ENCODE assay signal across 8 mouse cellular contexts in genomic region chr8:87037620-87038380, GRCm38 (mm10).
A peak's percentile ranks its signal among the peaks of the same experiment; 100 is the strongest.
DNase-seq lines count a peak whose midpoint lies in the region; ATAC-seq and TF ChIP-seq lines count a peak whose summit lies in the region.

No protein-coding gene starts in this region.

- DNase-seq in kidney, postnatal 0 days (ENCODE audit: low spot score): peak; percentile 10
- DNase-seq in kidney, adult 8-10 months: no peak
- peak; percentile 52 for DNase-seq in forebrain, embryonic 14.5 days (ENCODE audit: low spot score)
- DNase-seq in limb, embryonic 10.5 days (ENCODE audit: low spot score): peak; percentile 59
- no peak for DNase-seq in natural killer cell, adult 2 months (ENCODE audit: low spot score in 2 of 2)

- peak overlapping the region; percentile 71 for H3K4me2 ChIP-seq in kidney, postnatal 0 days (ENCODE audit: low read length)
- H3K4me2 ChIP-seq in forebrain, embryonic 14.5 days (ENCODE audit: low read length): peak overlapping the region; percentile 84
- peak overlapping the region; percentile 70 for H3K4me2 ChIP-seq in neural tube, embryonic 15.5 days

- 0 out of 2 replicates have a peak, but pooled peaks cover 8% of the 10 kb centered on the region for H3K27me3 ChIP-seq in kidney, postnatal 0 days (ENCODE audit: insufficient read depth, low read length)
- peaks cover 4% of the 10 kb centered on the region; the same call in 1 of the 2 replicates for H3K27me3 ChIP-seq in forebrain, embryonic 14.5 days (replicated peaks; ENCODE audit: control insufficient read depth, insufficient read depth, low read length)
- peaks cover 34% of the 10 kb centered on the region for H3K27me3 ChIP-seq in limb, embryonic 10.5 days (ENCODE audit: low read depth, poor library complexity, severe bottlenecking)
- peaks cover 6% of the 10 kb centered on the region; the same call in 1 of the 2 replicates for H3K27me3 ChIP-seq in neural tube, embryonic 15.5 days (replicated peaks)

- H3K4me1 ChIP-seq in kidney, postnatal 0 days (replicated peaks; ENCODE audit: insufficient read depth, low read length): peaks cover 8% of the 10 kb centered on the region; the same call in 1 of the 2 replicates
- peaks cover 7% of the 10 kb centered on the region; the same call in 1 of the 2 replicates for H3K4me1 ChIP-seq in forebrain, embryonic 14.5 days (ENCODE audit: control insufficient read depth, insufficient read depth, low read length)
- H3K4me1 ChIP-seq in limb, embryonic 10.5 days: peaks cover 14% of the 10 kb centered on the region
- peaks cover 17% of the 10 kb centered on the region for H3K4me1 ChIP-seq in neural tube, embryonic 15.5 days

- H3K9ac ChIP-seq in kidney, postnatal 0 days (ENCODE audit: low read depth, low read length): peak overlapping the region; percentile 52; the same call in 1 of the 2 replicates
- peak overlapping the region; percentile 58 for H3K9ac ChIP-seq in forebrain, embryonic 14.5 days (ENCODE audit: low read length)
- peak overlapping the region; percentile 52 for H3K9ac ChIP-seq in neural tube, embryonic 15.5 days (replicated peaks)

- WGBS in kidney, postnatal 0 days: 2% methylated on average over 48 of the region's 48 CpGs
- 4% methylated on average over 40 of the region's 48 CpGs for WGBS in forebrain, embryonic 14.5 days
- WGBS in limb, embryonic 10.5 days: 3% methylated on average over 48 of the region's 48 CpGs
- WGBS in neural tube, embryonic 15.5 days: 2% methylated on average over 48 of the region's 48 CpGs

- no peak; the same call in 1 of the 2 replicates for ATAC-seq in kidney, postnatal 0 days (replicated peaks; ENCODE audit: low FRiP score, low read depth)
- peak; percentile 74; the same call in 1 of the 2 replicates for ATAC-seq in cerebellum, adult (ENCODE audit: insufficient number of reproducible peaks, low FRiP score, low TSS enrichment)
- peak; percentile 42 for ATAC-seq in forebrain, embryonic 14.5 days
- no peak; the same call in 1 of the 2 replicates for ATAC-seq in neural tube, embryonic 15.5 days (ENCODE audit: low FRiP score)
- no peak for ATAC-seq in activated CD4-positive, CD25-positive, alpha-beta regulatory T cell, adult 4 months

- H3K4me3 ChIP-seq in kidney, postnatal 0 days (replicated peaks; ENCODE audit: low read depth, low read length): peak overlapping the region; percentile 24
- H3K4me3 ChIP-seq in forebrain, embryonic 14.5 days (ENCODE audit: low read depth, low read length): peak overlapping the region; percentile 37
- peak overlapping the region; percentile 59 for H3K4me3 ChIP-seq in limb, embryonic 10.5 days
- peak overlapping the region; percentile 36 for H3K4me3 ChIP-seq in neural tube, embryonic 15.5 days (replicated peaks)

- H3K27ac ChIP-seq in kidney, postnatal 0 days: no peak overlapping the region
- H3K27ac ChIP-seq in forebrain, embryonic 14.5 days (ENCODE audit: low read depth, low read length): no peak overlapping the region
- H3K27ac ChIP-seq in limb, embryonic 10.5 days: peak overlapping the region; percentile 76
- H3K27ac ChIP-seq in neural tube, embryonic 15.5 days (replicated peaks): no peak overlapping the region

- no peak for TF ChIP-seq CTCF in kidney, postnatal 0 days (IDR thresholded peaks at IDR 0.05; ENCODE audit: low read depth)

- no peaks in the 10 kb centered on the region for H3K9me3 ChIP-seq in kidney, postnatal 0 days (replicated peaks; ENCODE audit: low read length)
- no peaks in the 10 kb centered on the region for H3K9me3 ChIP-seq in forebrain, embryonic 14.5 days (replicated peaks; ENCODE audit: control insufficient read depth, low read length)
- H3K9me3 ChIP-seq in limb, embryonic 10.5 days (replicated peaks): no peaks in the 10 kb centered on the region
- H3K9me3 ChIP-seq in neural tube, embryonic 15.5 days (replicated peaks): no peaks in the 10 kb centered on the region

- no peaks in the 10 kb centered on the region for H3K36me3 ChIP-seq in kidney, postnatal 0 days (ENCODE audit: insufficient read depth, low read length)
- no peaks in the 10 kb centered on the region for H3K36me3 ChIP-seq in forebrain, embryonic 14.5 days (ENCODE audit: control insufficient read depth, insufficient read depth, low read length)
- no peaks in the 10 kb centered on the region for H3K36me3 ChIP-seq in limb, embryonic 10.5 days
- H3K36me3 ChIP-seq in neural tube, embryonic 15.5 days: no peaks in the 10 kb centered on the region

Comparison
In these comparisons a context has a peak if more than half of its experiments do, and no peak if none do; other contexts are left out.
1. DNase-seq: peak in kidney, postnatal 0 days (single experiment), forebrain, embryonic 14.5 days (single experiment) and limb, embryonic 10.5 days (single experiment); none in kidney, adult 8-10 months (0 of 2) and natural killer cell, adult 2 months (0 of 2).
2. ATAC-seq: peak in cerebellum, adult (single experiment) and forebrain, embryonic 14.5 days (single experiment); none in kidney, postnatal 0 days (single experiment), neural tube, embryonic 15.5 days (single experiment) and activated CD4-positive, CD25-positive, alpha-beta regulatory T cell, adult 4 months (single experiment).
3. Peak in every context shown above with its lines, with median percentiles within 50 percentile points of each other: H3K4me2 ChIP-seq, H3K4me3 ChIP-seq and H3K9ac ChIP-seq.